Mouse (Mus musculus) lung, postnatal 0 days (tissue): ENCODE results near the gene Chil4. TPM values are rescaled to one million over a fixed set of nuclear protein-coding genes. Genes with fewer than 3 reads are reported as not detected.

Experiments used
- ATAC-seq: fragments of 200-750 bp; cut with Nextera tagmentation; 2 replicates; pipeline ENCODE4 v1.8.0; 2017; ENCODE audit warnings: moderate library complexity
- DNase-seq: peaks from one replicate; pipeline ENCODE4 v3.0.0-alpha.2; 2016; ENCODE audit warnings: low spot score
- H3K27ac ChIP-seq: fragments of 300-500 bp; sonication (generic); 2 replicates; pipeline ENCODE4 v1.5.1; 2014; ENCODE audit warnings: antibody characterized with exemption, mild to moderate bottlenecking, low read length, mixed read lengths
- H3K27me3 ChIP-seq: fragments of 300-500 bp; sonication (generic); replicated peaks from 2 replicates; pipeline ENCODE4 v1.6.1; 2014; ENCODE audit warnings: low read length, mixed read lengths; ENCODE audit not compliant: insufficient read depth
- H3K36me3 ChIP-seq: fragments of 300-500 bp; sonication (generic); 2 replicates; pipeline ENCODE4 v1.6.1; 2014; ENCODE audit warnings: low read length, mixed read lengths; ENCODE audit not compliant: insufficient read depth
- H3K4me1 ChIP-seq: fragments of 300-500 bp; sonication (generic); 2 replicates; pipeline ENCODE4 v1.6.1; 2014; ENCODE audit warnings: antibody characterized with exemption, low read depth, low read length, mixed read lengths; ENCODE audit not compliant: insufficient read depth
- H3K4me2 ChIP-seq: fragments of 300-500 bp; sonication (generic); replicated peaks from 2 replicates; pipeline ENCODE4 v1.6.1; 2014; ENCODE audit warnings: low read depth, mild to moderate bottlenecking, low read length, moderate library complexity, mixed read lengths
- H3K4me3 ChIP-seq: fragments of 300-500 bp; sonication (generic); 2 replicates; pipeline ENCODE4 v1.5.1; 2014; ENCODE audit warnings: low read depth, low read length
- H3K9ac ChIP-seq: fragments of 300-500 bp; sonication (generic); replicated peaks from 2 replicates; pipeline ENCODE4 v1.6.1; 2014; ENCODE audit warnings: low read depth, mild to moderate bottlenecking
- H3K9me3 ChIP-seq: fragments of 300-500 bp; sonication (generic); 2 replicates; pipeline ENCODE4 v1.6.1; 2016; ENCODE audit warnings: low read length, mixed read lengths
- CTCF ChIP-seq: IDR thresholded peaks from 2 replicates; pipeline ENCODE4 v1.5.1; 2016; ENCODE audit warnings: antibody characterized with exemption, mild to moderate bottlenecking
- EP300 ChIP-seq: IDR thresholded peaks from 2 replicates; pipeline ENCODE4 v1.6.1; 2016; ENCODE audit warnings: antibody characterized with exemption, mild to moderate bottlenecking, control low read depth
- WGBS: fragments of 180-500 bp; shearing (Covaris S2); extraction: QIAGEN DNeasy Blood & Tissue Kit; methylation state at CpG from one replicate; pipeline ENCODE4 v1.1.7; 2014; 5-methylcytosine and 5-hydroxymethylcytosine counted together
- polyA plus RNA-seq: library from polyadenylated mRNA; unstranded; fragments of >200 nt; fragmentation: Nextera tagmentation; extraction: Ambion mirVana; gene quantifications from 2 replicates; pipeline ENCODE4 v1.2.1, GENCODE M21; 2015

Chil4 gene
- polyA plus RNA-seq, 1 experiment from 2014 or later: not detected

- no peaks in the 10 kb centered on the region for H3K4me1 ChIP-seq
- H3K27me3 ChIP-seq: no peaks in the 10 kb centered on the region
- H3K27ac ChIP-seq: no peak overlapping the region
- H3K36me3 ChIP-seq: no peaks in the 10 kb centered on the region
- no peak overlapping the region for H3K4me3 ChIP-seq
- DNase-seq (no peak), ATAC-seq (no peak)
- no peak for TF ChIP-seq CTCF
- no peak for TF ChIP-seq EP300
- 79% methylated on average over 1 of the region's 1 CpGs for WGBS
- H3K4me2 ChIP-seq: no peak overlapping the region
- H3K9ac ChIP-seq: no peak overlapping the region
- 0 out of 2 replicates have a peak, but pooled peaks cover 4% of the 10 kb centered on the region for H3K9me3 ChIP-seq
Measured at GRCm38 (mm10) chr3:106171135-106171731, 48.1 kb downstream of the Chil4 start.

GRCm38 (mm10) chr3:106170522-106171053, 48.7 kb downstream of the Chil4 start:
- Histone ChIP-seq H3K9me3 (0 out of 2 replicates have a peak, but pooled peaks cover 4% of the 10 kb centered on the region), H3K4me2 (no peak overlapping the region), H3K9ac (no peak overlapping the region), H3K4me3 (no peak overlapping the region), H3K4me1 (no peaks in the 10 kb centered on the region), H3K27me3 (no peaks in the 10 kb centered on the region), H3K36me3 (no peaks in the 10 kb centered on the region), H3K27ac (no peak overlapping the region)
- TF ChIP-seq EP300 (no peak), CTCF (no peak)
- ATAC-seq (no peak; the same call in 1 of the 2 replicates), DNase-seq (no peak)
- WGBS: 27% methylated on average over 1 of the region's 1 CpGs

- H3K9ac ChIP-seq: no peak within 1 kb of the TSS
- H3K36me3 ChIP-seq: no peaks in the 10 kb centered on the region
- DNase-seq: no peak
- H3K4me1 ChIP-seq: no peaks in the 10 kb centered on the region
- H3K27ac ChIP-seq: no peak within 1 kb of the TSS
- H3K27me3 ChIP-seq: no peaks in the 10 kb centered on the region
- no peak for ATAC-seq
- H3K4me2 ChIP-seq: no peak within 1 kb of the TSS
- 0 out of 2 replicates have a peak, but pooled peaks cover 4% of the 10 kb centered on the region for H3K9me3 ChIP-seq
- H3K4me3 ChIP-seq: no peak within 1 kb of the TSS
- TF ChIP-seq CTCF (no peak), EP300 (no peak)
- WGBS: 75% methylated on average over 3 of the region's 3 CpGs
Measured at GRCm38 (mm10) chr3:106167464-106167863, 51.8 kb downstream of the Chil4 start, which contains the start of gene Chil3. Gene Chil3, minus strand, starts transcription at chr3:106167564.

GRCm38 (mm10) chr3:106154413-106154812, 64.9 kb downstream of the Chil4 start:
- no peak for ATAC-seq
- H3K27ac ChIP-seq: no peak overlapping the region

More at GRCm38 (mm10) chr3:106154413-106154812, 64.9 kb downstream of the Chil4 start:
- Histone ChIP-seq H3K9me3 (no peaks in the 10 kb centered on the region), H3K9ac (no peak overlapping the region), H3K27me3 (no peaks in the 10 kb centered on the region), H3K4me3 (no peak overlapping the region), H3K36me3 (no peaks in the 10 kb centered on the region), H3K4me1 (no peaks in the 10 kb centered on the region), H3K4me2 (no peak overlapping the region)
- TF ChIP-seq EP300 (no peak), CTCF (no peak)
- 80% methylated on average over 2 of the region's 2 CpGs for WGBS
- DNase-seq: no peak

Other genes starting within 250 kb of the Chil4 start
- gene Ovgp1, start 245.8 kb downstream of the Chil4 start, polyA plus RNA-seq: 0.95 and 1.0 TPM in 2 replicates
- gene Pifo, start 204.9 kb downstream of the Chil4 start, polyA plus RNA-seq: 18.5 and 23.0 TPM in 2 replicates
- 0.20 and 0.30 TPM in 2 replicates for gene Chil5, start 186.7 kb downstream of the Chil4 start, polyA plus RNA-seq
- gene Chia1, start 106.3 kb downstream of the Chil4 start, polyA plus RNA-seq: 47.1 and 69.6 TPM in 2 replicates
- gene Chil3, start 51.9 kb downstream of the Chil4 start, polyA plus RNA-seq: 19.2 and 19.4 TPM in 2 replicates
- gene Chil6, start 186.7 kb upstream of the Chil4 start, polyA plus RNA-seq: 0.07 TPM in 1 of 2 replicates, not detected in the other